Mouse (Mus musculus) hindbrain, postnatal 0 days (tissue): ENCODE measurements at regions not wholly inside any gene's neighbourhood (a gene's known extent, or its start where the extent isn't known, plus 50 kb on each side); places are given as distances from the start of the nearest gene placed in this dataset.
A peak's percentile ranks its signal among the peaks of the same experiment; 100 is the strongest.

Experiments
- ATAC-seq: fragments of 200-750 bp; cut with Nextera tagmentation; 2 replicates; pipeline ENCODE4 v1.8.0; 2017; ENCODE audit warnings: mild to moderate bottlenecking, moderate TSS enrichment, moderate library complexity
- DNase-seq: peaks from one replicate; pipeline ENCODE4 v3.0.0-alpha.2; 2015; ENCODE audit warnings: low spot score
- H3K27ac ChIP-seq: fragments of 300-500 bp; sonication (generic); 2 replicates; pipeline ENCODE4 v1.5.1; 2014; ENCODE audit warnings: mild to moderate bottlenecking
- H3K27me3 ChIP-seq: fragments of 300-500 bp; sonication (generic); 2 replicates; pipeline ENCODE4 v1.6.1; 2014; ENCODE audit warnings: low read length, mixed read lengths; ENCODE audit not compliant: insufficient read depth
- H3K36me3 ChIP-seq: fragments of 300-500 bp; sonication (generic); 2 replicates; pipeline ENCODE4 v1.6.1; 2014; ENCODE audit warnings: low read length, mixed read lengths; ENCODE audit not compliant: insufficient read depth
- H3K4me1 ChIP-seq: fragments of 300-500 bp; sonication (generic); 2 replicates; pipeline ENCODE4 v1.6.1; 2014; ENCODE audit warnings: antibody characterized with exemption, low read length, mixed read lengths; ENCODE audit not compliant: insufficient read depth
- H3K4me2 ChIP-seq: fragments of 300-500 bp; sonication (generic); 2 replicates; pipeline ENCODE4 v1.6.1; 2014; ENCODE audit warnings: low read depth, mild to moderate bottlenecking, low read length, moderate library complexity, mixed read lengths
- H3K4me3 ChIP-seq: fragments of 300-500 bp; sonication (generic); 2 replicates; pipeline ENCODE4 v1.5.1; 2014; ENCODE audit warnings: low read length
- H3K9ac ChIP-seq: fragments of 300-500 bp; sonication (generic); replicated peaks from 2 replicates; pipeline ENCODE4 v1.6.1; 2014; ENCODE audit warnings: mild to moderate bottlenecking, low read length, moderate library complexity, mixed read lengths
- H3K9me3 ChIP-seq: fragments of 300-500 bp; sonication (generic); 2 replicates; pipeline ENCODE4 v1.6.1; 2016; ENCODE audit warnings: low read length, mixed read lengths
- CTCF ChIP-seq: IDR thresholded peaks from 2 replicates; pipeline ENCODE4 v1.5.1; 2016; ENCODE audit warnings: antibody characterized with exemption, control low read depth, low read depth
- WGBS: fragments of 180-500 bp; shearing (Covaris S2); extraction: QIAGEN DNeasy Blood & Tissue Kit; methylation state at CpG from one replicate; pipeline ENCODE4 v1.1.7; 2014; 5-methylcytosine and 5-hydroxymethylcytosine counted together

GRCm38 (mm10) chr3:9892884-9893494 lies 194.9 kb upstream of the Gm9833 start:
- H3K27me3 ChIP-seq, result no peaks in the 10 kb centered on the region
- H3K4me2 ChIP-seq, result no peak overlapping the region
- H3K27ac ChIP-seq, result no peak overlapping the region
- H3K4me3 ChIP-seq, result no peak overlapping the region
- 30% methylated on average over 4 of the region's 4 CpGs for WGBS
- DNase-seq (peak; percentile 27), ATAC-seq (peak; percentile 45; the same call in 1 of the 2 replicates)
- no peaks in the 10 kb centered on the region for H3K36me3 ChIP-seq
- no peak for TF ChIP-seq CTCF
- H3K4me1 ChIP-seq, result no peaks in the 10 kb centered on the region
- no peak overlapping the region for H3K9ac ChIP-seq
- no peaks in the 10 kb centered on the region for H3K9me3 ChIP-seq

- ATAC-seq, result no peak
- Histone ChIP-seq H3K4me2 (no peak overlapping the region), H3K9me3 (no peaks in the 10 kb centered on the region), H3K27me3 (no peaks in the 10 kb centered on the region), H3K4me3 (no peak overlapping the region), H3K4me1 (no peaks in the 10 kb centered on the region), H3K36me3 (no peaks in the 10 kb centered on the region), H3K9ac (no peak overlapping the region), H3K27ac (no peak overlapping the region)
- no peak for DNase-seq
- WGBS, result 89% methylated on average over 11 of the region's 11 CpGs
- TF ChIP-seq CTCF, result no peak
Observed at GRCm38 (mm10) chr3:9895396-9896135, 192.3 kb upstream of the Gm9833 start.

- no peak overlapping the region for H3K4me2 ChIP-seq
- no peaks in the 10 kb centered on the region for H3K9me3 ChIP-seq
- no peak overlapping the region for H3K9ac ChIP-seq
- no peak overlapping the region for H3K27ac ChIP-seq
- ATAC-seq, result no peak
- no peak for TF ChIP-seq CTCF
- no peak overlapping the region for H3K4me3 ChIP-seq
- H3K36me3 ChIP-seq, result no peaks in the 10 kb centered on the region
- WGBS, result 73% methylated on average over 5 of the region's 5 CpGs
- H3K4me1 ChIP-seq, result no peaks in the 10 kb centered on the region
- DNase-seq, result no peak
- no peaks in the 10 kb centered on the region for H3K27me3 ChIP-seq
Observed at GRCm38 (mm10) chr3:9896303-9896702, 191.6 kb upstream of the Gm9833 start.

GRCm38 (mm10) chr3:9901663-9902062 lies 186.2 kb upstream of the Gm9833 start:
- no peaks in the 10 kb centered on the region for H3K36me3 ChIP-seq
- no peak for ATAC-seq
- no peak overlapping the region for H3K9ac ChIP-seq
- no peak for DNase-seq
- no peak overlapping the region for H3K4me2 ChIP-seq
- H3K9me3 ChIP-seq, result no peaks in the 10 kb centered on the region
- no peak for TF ChIP-seq CTCF
- no peaks in the 10 kb centered on the region for H3K4me1 ChIP-seq
- H3K27ac ChIP-seq, result no peak overlapping the region
- no peaks in the 10 kb centered on the region for H3K27me3 ChIP-seq
- no peak overlapping the region for H3K4me3 ChIP-seq
- WGBS, result 86% methylated on average over 5 of the region's 5 CpGs

GRCm38 (mm10) chr3:9913357-9913756 lies 174.6 kb upstream of the Gm9833 start:
- Histone ChIP-seq H3K9me3 (no peaks in the 10 kb centered on the region), H3K4me1 (no peaks in the 10 kb centered on the region), H3K27ac (no peak overlapping the region), H3K9ac (no peak overlapping the region), H3K36me3 (no peaks in the 10 kb centered on the region), H3K27me3 (no peaks in the 10 kb centered on the region), H3K4me2 (no peak overlapping the region), H3K4me3 (no peak overlapping the region)
- no peak for ATAC-seq
- TF ChIP-seq CTCF, result no peak
- DNase-seq, result no peak
- 81% methylated on average over 1 of the region's 1 CpGs for WGBS

- Histone ChIP-seq H3K4me1 (no peaks in the 10 kb centered on the region), H3K27me3 (no peaks in the 10 kb centered on the region), H3K27ac (no peak overlapping the region), H3K9ac (no peak overlapping the region), H3K9me3 (no peaks in the 10 kb centered on the region), H3K4me3 (no peak overlapping the region), H3K36me3 (no peaks in the 10 kb centered on the region), H3K4me2 (no peak overlapping the region)
- DNase-seq, result no peak
- WGBS, result 90% methylated on average over 7 of the region's 7 CpGs
- no peak for TF ChIP-seq CTCF
- ATAC-seq, result no peak
Observed at GRCm38 (mm10) chr3:9916538-9917106, 171.3 kb upstream of the Gm9833 start.

GRCm38 (mm10) chr3:9920331-9920730 lies 167.6 kb upstream of the Gm9833 start:
- WGBS, result 58% methylated on average over 3 of the region's 3 CpGs
- H3K4me3 ChIP-seq, result no peak overlapping the region
- no peak overlapping the region for H3K4me2 ChIP-seq
- ATAC-seq, result no peak
- no peak overlapping the region for H3K27ac ChIP-seq
- DNase-seq, result peak; percentile 65
- no peak overlapping the region for H3K9ac ChIP-seq
- no peaks in the 10 kb centered on the region for H3K27me3 ChIP-seq
- no peak for TF ChIP-seq CTCF
- no peaks in the 10 kb centered on the region for H3K36me3 ChIP-seq
- no peaks in the 10 kb centered on the region for H3K4me1 ChIP-seq
- no peaks in the 10 kb centered on the region for H3K9me3 ChIP-seq
